Mouse (Mus musculus): ENCODE results near the gene Ccser1. TPM values are rescaled to one million over a fixed set of nuclear protein-coding genes. Genes with fewer than 3 reads are reported as not detected.

The Ccser1 gene
- polyA plus RNA-seq, 1 experiment from 2014 or later = 16.2 TPM

GRCm38 (mm10) chr6:61210061-61210737 lies 30.1 kb downstream of the Ccser1 start:
- peaks cover 7% of the 10 kb centered on the region; the same call in 1 of the 2 replicates for H3K4me1 ChIP-seq (ENCODE audit: control insufficient read depth, insufficient read depth, low read length)
- no peak overlapping the region for H3K27ac ChIP-seq (ENCODE audit: low read depth, low read length)
- 53% methylated on average over 4 of the region's 4 CpGs for WGBS
- H3K9me3 ChIP-seq (ENCODE audit: control insufficient read depth, low read length) = no peaks in the 10 kb centered on the region
- H3K4me2 ChIP-seq (replicated peaks; ENCODE audit: low read depth, low read length) = no peak overlapping the region
- ATAC-seq (ENCODE audit: low FRiP score, low TSS enrichment) = peak; percentile 89; the same call in 1 of the 2 replicates
- no peak overlapping the region for H3K9ac ChIP-seq (ENCODE audit: low read depth, low read length)
- H3K27me3 ChIP-seq (ENCODE audit: control insufficient read depth, insufficient read depth, low read length) = no peaks in the 10 kb centered on the region
- no peak overlapping the region for H3K4me3 ChIP-seq (ENCODE audit: low read length)
- no peaks in the 10 kb centered on the region for H3K36me3 ChIP-seq (ENCODE audit: control insufficient read depth, insufficient read depth, low read length)

- ATAC-seq (ENCODE audit: low FRiP score, low TSS enrichment) = 0 out of 2 replicates have a peak, but pooled peaks have one; percentile 49
- Histone ChIP-seq H3K4me1 (ENCODE audit: control insufficient read depth, insufficient read depth, low read length) (no peaks in the 10 kb centered on the region), H3K27me3 (ENCODE audit: control insufficient read depth, insufficient read depth, low read length) (no peaks in the 10 kb centered on the region), H3K36me3 (ENCODE audit: control insufficient read depth, insufficient read depth, low read length) (no peaks in the 10 kb centered on the region), H3K4me3 (ENCODE audit: low read length) (no peak overlapping the region), H3K27ac (ENCODE audit: low read depth, low read length) (no peak overlapping the region), H3K4me2 (replicated peaks; ENCODE audit: low read depth, low read length) (no peak overlapping the region), H3K9me3 (ENCODE audit: control insufficient read depth, low read length) (no peaks in the 10 kb centered on the region), H3K9ac (ENCODE audit: low read depth, low read length) (no peak overlapping the region)
- WGBS = 33% methylated on average over 8 of the region's 8 CpGs
Measured at GRCm38 (mm10) chr6:61215705-61216104, 35.6 kb downstream of the Ccser1 start.

- Histone ChIP-seq H3K27me3 (ENCODE audit: control insufficient read depth, insufficient read depth, low read length) (no peaks in the 10 kb centered on the region), H3K36me3 (ENCODE audit: control insufficient read depth, insufficient read depth, low read length) (no peaks in the 10 kb centered on the region), H3K27ac (ENCODE audit: low read depth, low read length) (no peak overlapping the region), H3K9ac (ENCODE audit: low read depth, low read length) (no peak overlapping the region), H3K9me3 (ENCODE audit: control insufficient read depth, low read length) (no peaks in the 10 kb centered on the region), H3K4me2 (replicated peaks; ENCODE audit: low read depth, low read length) (no peak overlapping the region), H3K4me3 (ENCODE audit: low read length) (no peak overlapping the region), H3K4me1 (ENCODE audit: control insufficient read depth, insufficient read depth, low read length) (no peaks in the 10 kb centered on the region)
- WGBS = 31% methylated on average over 1 of the region's 1 CpGs
- ATAC-seq (ENCODE audit: low FRiP score, low TSS enrichment) = no peak
Measured at GRCm38 (mm10) chr6:61216514-61216913, 36.4 kb downstream of the Ccser1 start.

GRCm38 (mm10) chr6:61217717-61218116 lies 37.6 kb downstream of the Ccser1 start:
- H3K27me3 ChIP-seq (ENCODE audit: control insufficient read depth, insufficient read depth, low read length) = no peaks in the 10 kb centered on the region
- H3K27ac ChIP-seq (ENCODE audit: low read depth, low read length) = no peak overlapping the region
- H3K4me1 ChIP-seq (ENCODE audit: control insufficient read depth, insufficient read depth, low read length) = no peaks in the 10 kb centered on the region
- no peaks in the 10 kb centered on the region for H3K36me3 ChIP-seq (ENCODE audit: control insufficient read depth, insufficient read depth, low read length)
- no peak overlapping the region for H3K4me2 ChIP-seq (replicated peaks; ENCODE audit: low read depth, low read length)
- H3K9me3 ChIP-seq (ENCODE audit: control insufficient read depth, low read length) = no peaks in the 10 kb centered on the region
- no peak overlapping the region for H3K9ac ChIP-seq (ENCODE audit: low read depth, low read length)
- H3K4me3 ChIP-seq (ENCODE audit: low read length) = no peak overlapping the region
- no peak for ATAC-seq (ENCODE audit: low FRiP score, low TSS enrichment)
- 66% methylated on average over 2 of the region's 2 CpGs for WGBS

GRCm38 (mm10) chr6:61223563-61223962 lies 43.4 kb downstream of the Ccser1 start:
- no peak for ATAC-seq (ENCODE audit: low FRiP score, low TSS enrichment)
- WGBS = 87% methylated on average over 2 of the region's 2 CpGs

GRCm38 (mm10) chr6:61225302-61225701 lies 45.2 kb downstream of the Ccser1 start:
- no peak overlapping the region for H3K4me3 ChIP-seq (ENCODE audit: low read length)
- no peak for ATAC-seq (ENCODE audit: low FRiP score, low TSS enrichment)
- no peak overlapping the region for H3K9ac ChIP-seq (ENCODE audit: low read depth, low read length)
- no peaks in the 10 kb centered on the region for H3K4me1 ChIP-seq (ENCODE audit: control insufficient read depth, insufficient read depth, low read length)
- H3K4me2 ChIP-seq (replicated peaks; ENCODE audit: low read depth, low read length) = no peak overlapping the region
- H3K36me3 ChIP-seq (ENCODE audit: control insufficient read depth, insufficient read depth, low read length) = no peaks in the 10 kb centered on the region
- no peak overlapping the region for H3K27ac ChIP-seq (ENCODE audit: low read depth, low read length)
- no peaks in the 10 kb centered on the region; the same call in 1 of the 2 replicates for H3K27me3 ChIP-seq (ENCODE audit: control insufficient read depth, insufficient read depth, low read length)
- H3K9me3 ChIP-seq (ENCODE audit: control insufficient read depth, low read length) = no peaks in the 10 kb centered on the region

More at GRCm38 (mm10) chr6:61223563-61223962, 43.4 kb downstream of the Ccser1 start:
- no peaks in the 10 kb centered on the region for H3K27me3 ChIP-seq (ENCODE audit: control insufficient read depth, insufficient read depth, low read length)
- H3K36me3 ChIP-seq (ENCODE audit: control insufficient read depth, insufficient read depth, low read length) = no peaks in the 10 kb centered on the region
- no peaks in the 10 kb centered on the region for H3K4me1 ChIP-seq (ENCODE audit: control insufficient read depth, insufficient read depth, low read length)
- H3K4me2 ChIP-seq (replicated peaks; ENCODE audit: low read depth, low read length) = no peak overlapping the region
- no peak overlapping the region for H3K9ac ChIP-seq (ENCODE audit: low read depth, low read length)
- H3K4me3 ChIP-seq (ENCODE audit: low read length) = no peak overlapping the region
- H3K9me3 ChIP-seq (ENCODE audit: control insufficient read depth, low read length) = no peaks in the 10 kb centered on the region
- H3K27ac ChIP-seq (ENCODE audit: low read depth, low read length) = no peak overlapping the region

- H3K4me1 ChIP-seq (ENCODE audit: control insufficient read depth, insufficient read depth, low read length) = no peaks in the 10 kb centered on the region
- no peak overlapping the region for H3K4me3 ChIP-seq (ENCODE audit: low read length)
- no peak overlapping the region for H3K9ac ChIP-seq (ENCODE audit: low read depth, low read length)
- no peak overlapping the region for H3K27ac ChIP-seq (ENCODE audit: low read depth, low read length)
- H3K9me3 ChIP-seq (ENCODE audit: control insufficient read depth, low read length) = no peaks in the 10 kb centered on the region
- no peaks in the 10 kb centered on the region for H3K36me3 ChIP-seq (ENCODE audit: control insufficient read depth, insufficient read depth, low read length)
- no peak for ATAC-seq (ENCODE audit: low FRiP score, low TSS enrichment)
- H3K4me2 ChIP-seq (replicated peaks; ENCODE audit: low read depth, low read length) = no peak overlapping the region
- no peaks in the 10 kb centered on the region; the same call in 1 of the 2 replicates for H3K27me3 ChIP-seq (ENCODE audit: control insufficient read depth, insufficient read depth, low read length)
- 68% methylated on average over 5 of the region's 5 CpGs for WGBS
Measured at GRCm38 (mm10) chr6:61230058-61230718, 50.1 kb downstream of the Ccser1 start.

GRCm38 (mm10) chr6:61233060-61233459 lies 52.9 kb downstream of the Ccser1 start:
- Histone ChIP-seq H3K9ac (ENCODE audit: low read depth, low read length) (no peak overlapping the region), H3K27me3 (ENCODE audit: control insufficient read depth, insufficient read depth, low read length) (no peaks in the 10 kb centered on the region; the same call in 1 of the 2 replicates), H3K27ac (ENCODE audit: low read depth, low read length) (no peak overlapping the region), H3K4me2 (replicated peaks; ENCODE audit: low read depth, low read length) (no peak overlapping the region), H3K4me1 (ENCODE audit: control insufficient read depth, insufficient read depth, low read length) (no peaks in the 10 kb centered on the region), H3K36me3 (ENCODE audit: control insufficient read depth, insufficient read depth, low read length) (no peaks in the 10 kb centered on the region), H3K4me3 (ENCODE audit: low read length) (no peak overlapping the region), H3K9me3 (ENCODE audit: control insufficient read depth, low read length) (no peaks in the 10 kb centered on the region)
- 66% methylated on average over 5 of the region's 5 CpGs for WGBS
- ATAC-seq (ENCODE audit: low FRiP score, low TSS enrichment) = no peak

GRCm38 (mm10) chr6:61233548-61234187 lies 53.5 kb downstream of the Ccser1 start:
- H3K36me3 ChIP-seq (ENCODE audit: control insufficient read depth, insufficient read depth, low read length) = no peaks in the 10 kb centered on the region
- H3K27me3 ChIP-seq (ENCODE audit: control insufficient read depth, insufficient read depth, low read length) = no peaks in the 10 kb centered on the region; the same call in 1 of the 2 replicates
- no peak overlapping the region for H3K4me3 ChIP-seq (ENCODE audit: low read length)
- H3K9me3 ChIP-seq (ENCODE audit: control insufficient read depth, low read length) = no peaks in the 10 kb centered on the region
- H3K9ac ChIP-seq (ENCODE audit: low read depth, low read length) = no peak overlapping the region
- 51% methylated on average over 5 of the region's 5 CpGs for whole genome bisulfite sequencing
- no peaks in the 10 kb centered on the region for H3K4me1 ChIP-seq (ENCODE audit: control insufficient read depth, insufficient read depth, low read length)
- peak; percentile 60; the same call in 1 of the 2 replicates for ATAC-seq (ENCODE audit: low FRiP score, low TSS enrichment)
- no peak overlapping the region; the same call in 1 of the 2 replicates for H3K27ac ChIP-seq (ENCODE audit: low read depth, low read length)
- H3K4me2 ChIP-seq (replicated peaks; ENCODE audit: low read depth, low read length) = no peak overlapping the region

Data from kidney, embryonic 14.5 days (tissue).